Mouse (Mus musculus) neural tube, embryonic 13.5 days (tissue): ENCODE measurements around the gene Pitpnc1. TPM values are rescaled to one million over a fixed set of nuclear protein-coding genes. Genes with fewer than 3 reads are reported as not detected.
A peak's percentile ranks its signal among the peaks of the same experiment; 100 is the strongest.

ENCODE experiments used
- ATAC-seq: fragments of 200-750 bp; cut with Nextera tagmentation; 2 replicates; pipeline ENCODE4 v1.8.0; 2017; ENCODE audit warnings: low read depth, mild to moderate bottlenecking, moderate TSS enrichment, moderate library complexity
- H3K27ac ChIP-seq: fragments of 300-500 bp; sonication (generic); replicated peaks from 2 replicates; pipeline ENCODE4 v1.5.1; 2015; ENCODE audit warnings: moderate library complexity, mild to moderate bottlenecking, inconsistent platforms
- H3K27me3 ChIP-seq: fragments of 300-500 bp; sonication (generic); 2 replicates; pipeline ENCODE4 v1.6.1; 2015; ENCODE audit warnings: mild to moderate bottlenecking, inconsistent platforms
- H3K36me3 ChIP-seq: fragments of 300-500 bp; sonication (generic); 2 replicates; pipeline ENCODE4 v1.6.1; 2015; ENCODE audit warnings: mild to moderate bottlenecking, inconsistent platforms
- H3K4me1 ChIP-seq: fragments of 300-500 bp; sonication (generic); replicated peaks from 2 replicates; pipeline ENCODE4 v1.6.1; 2015; ENCODE audit warnings: inconsistent platforms
- H3K4me2 ChIP-seq: fragments of 300-500 bp; sonication (generic); 2 replicates; pipeline ENCODE4 v1.6.1; 2015; ENCODE audit warnings: inconsistent platforms, mild to moderate bottlenecking, moderate library complexity
- H3K4me3 ChIP-seq: fragments of 300-500 bp; sonication (generic); 2 replicates; pipeline ENCODE4 v1.5.1; 2015; ENCODE audit warnings: mild to moderate bottlenecking, inconsistent platforms
- H3K9ac ChIP-seq: fragments of 300-500 bp; sonication (generic); 2 replicates; pipeline ENCODE4 v1.6.1; 2015; ENCODE audit warnings: moderate library complexity, mild to moderate bottlenecking, inconsistent platforms
- H3K9me3 ChIP-seq: fragments of 300-500 bp; sonication (generic); 2 replicates; pipeline ENCODE4 v1.6.1; 2016; ENCODE audit warnings: inconsistent platforms
- WGBS: fragments of 180-500 bp; shearing (Covaris S2); methylation state at CpG from one replicate; pipeline ENCODE4 v1.1.7; 2015; 5-methylcytosine and 5-hydroxymethylcytosine counted together
- polyA plus RNA-seq: library from polyadenylated mRNA; unstranded; fragments of >200 nt; fragmentation: Nextera tagmentation; extraction: Ambion mirVana; gene quantifications from 2 replicates; pipeline ENCODE4 v1.2.1, GENCODE M21; 2015

Gene Pitpnc1
- polyA plus RNA-seq, 1 experiment from 2014 or later, result 39.2 TPM

DNA sequence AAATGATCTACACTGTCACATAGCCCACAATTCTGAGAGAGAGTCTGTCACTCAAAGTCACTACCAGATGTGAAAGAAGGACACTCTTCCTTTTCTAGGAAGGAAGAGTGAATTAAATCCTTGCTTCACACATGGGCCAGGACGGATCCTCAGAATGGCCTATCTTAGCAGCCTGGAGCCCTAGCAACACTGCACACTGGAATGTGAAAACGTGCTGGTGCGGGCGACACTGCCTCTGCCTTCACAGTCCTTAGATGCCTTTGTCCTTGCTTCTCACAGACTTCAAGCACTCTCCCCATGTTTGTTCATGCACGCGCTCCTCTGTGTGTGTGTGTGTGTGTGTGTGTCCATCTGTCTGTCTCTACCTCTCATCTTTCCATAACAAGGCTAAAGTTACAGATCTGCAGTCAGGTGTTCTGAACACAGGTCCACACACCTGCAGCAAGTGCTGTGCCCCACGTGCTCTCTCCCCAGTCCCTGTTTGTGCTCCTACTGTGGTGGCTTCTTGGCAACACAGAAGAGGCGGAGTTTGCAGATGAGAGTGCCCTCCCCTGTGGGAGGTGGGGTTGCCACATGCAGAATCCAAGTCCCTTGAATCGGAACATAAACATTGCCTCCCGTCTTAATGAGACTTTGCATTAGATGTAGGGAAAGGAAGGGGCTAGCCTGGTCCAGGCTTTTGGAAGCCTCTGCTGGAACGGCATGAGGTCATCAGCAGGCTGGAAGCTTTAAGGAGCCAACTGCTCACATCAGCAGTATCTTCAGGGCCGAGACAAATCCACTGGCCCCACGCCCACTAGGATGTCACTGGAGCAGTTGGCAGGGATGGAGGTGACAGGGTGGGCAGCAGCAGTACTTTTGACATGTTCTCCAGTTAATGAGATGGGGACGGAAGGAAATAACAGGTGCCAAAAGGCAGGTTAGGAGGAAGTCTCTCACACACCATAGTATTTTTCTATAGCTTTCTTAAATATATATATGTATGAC lies 144.5 kb downstream of the Pitpnc1 start:
- no peaks in the 10 kb centered on the region for H3K9me3 ChIP-seq
- no peak overlapping the region for H3K4me3 ChIP-seq
- peaks cover 14% of the 10 kb centered on the region for H3K4me1 ChIP-seq
- peak; percentile 61; the same call in 1 of the 2 replicates for ATAC-seq
- no peaks in the 10 kb centered on the region for H3K27me3 ChIP-seq
- no peak overlapping the region for H3K4me2 ChIP-seq
- no peaks in the 10 kb centered on the region for H3K36me3 ChIP-seq
- H3K27ac ChIP-seq, result peak overlapping the region; percentile 52
- 39% methylated on average over 14 of the region's 14 CpGs for WGBS
- no peak overlapping the region for H3K9ac ChIP-seq

DNA sequence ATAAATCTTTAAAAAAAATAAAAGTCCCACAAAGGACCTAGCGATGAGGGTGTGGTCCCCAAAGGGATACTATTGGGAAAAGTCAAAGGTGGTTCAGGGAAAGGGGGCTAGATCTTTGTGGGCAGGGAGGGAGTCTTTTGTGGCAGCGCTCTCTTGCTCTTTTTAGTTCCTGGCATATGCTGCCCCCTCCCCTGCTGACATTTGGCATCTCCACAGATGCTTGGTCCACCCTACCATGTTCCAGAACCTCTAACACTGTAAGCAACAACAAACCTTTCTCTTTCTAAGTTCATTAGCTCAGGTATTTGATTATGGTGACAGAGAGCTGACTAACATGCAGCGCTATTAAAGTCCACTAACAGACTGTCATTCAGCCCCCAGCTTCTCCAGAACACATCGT lies 145.3 kb downstream of the Pitpnc1 start:
- H3K4me2 ChIP-seq, result no peak overlapping the region
- no peaks in the 10 kb centered on the region for H3K9me3 ChIP-seq
- WGBS, result 87% methylated on average over 4 of the region's 4 CpGs
- ATAC-seq, result no peak
- H3K36me3 ChIP-seq, result no peaks in the 10 kb centered on the region
- no peaks in the 10 kb centered on the region for H3K27me3 ChIP-seq
- H3K4me3 ChIP-seq, result no peak overlapping the region
- peaks cover 14% of the 10 kb centered on the region for H3K4me1 ChIP-seq
- H3K9ac ChIP-seq, result no peak overlapping the region
- H3K27ac ChIP-seq, result no peak overlapping the region; the same call in 1 of the 2 replicates

DNA sequence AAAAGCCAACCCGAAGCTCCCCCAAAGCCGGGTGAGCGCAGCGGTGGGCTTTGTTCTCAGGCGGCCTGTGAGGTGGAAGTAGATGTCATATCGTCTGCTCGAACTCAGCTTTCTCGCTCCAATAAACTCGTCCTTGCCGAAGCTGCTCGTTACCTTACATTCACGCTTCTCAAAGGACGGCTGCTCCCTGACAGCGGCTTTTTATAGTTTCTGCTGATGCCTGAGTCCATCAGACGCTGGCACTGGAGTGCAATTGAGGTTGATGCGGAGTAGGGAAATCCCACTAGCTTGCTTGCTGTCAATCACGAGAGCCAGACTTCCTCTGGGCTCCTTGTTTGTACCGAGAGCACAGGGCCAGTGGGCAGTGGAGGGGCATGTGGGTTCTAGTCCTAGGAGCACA lies 147.3 kb downstream of the Pitpnc1 start:
- no peaks in the 10 kb centered on the region; the same call in 1 of the 2 replicates for H3K36me3 ChIP-seq
- H3K9me3 ChIP-seq, result no peaks in the 10 kb centered on the region
- peaks cover 14% of the 10 kb centered on the region for H3K4me1 ChIP-seq
- no peak overlapping the region for H3K27ac ChIP-seq
- H3K27me3 ChIP-seq, result no peaks in the 10 kb centered on the region
- WGBS, result 73% methylated on average over 18 of the region's 18 CpGs
- H3K4me2 ChIP-seq, result no peak overlapping the region
- no peak overlapping the region for H3K4me3 ChIP-seq
- ATAC-seq, result no peak
- no peak overlapping the region for H3K9ac ChIP-seq

DNA sequence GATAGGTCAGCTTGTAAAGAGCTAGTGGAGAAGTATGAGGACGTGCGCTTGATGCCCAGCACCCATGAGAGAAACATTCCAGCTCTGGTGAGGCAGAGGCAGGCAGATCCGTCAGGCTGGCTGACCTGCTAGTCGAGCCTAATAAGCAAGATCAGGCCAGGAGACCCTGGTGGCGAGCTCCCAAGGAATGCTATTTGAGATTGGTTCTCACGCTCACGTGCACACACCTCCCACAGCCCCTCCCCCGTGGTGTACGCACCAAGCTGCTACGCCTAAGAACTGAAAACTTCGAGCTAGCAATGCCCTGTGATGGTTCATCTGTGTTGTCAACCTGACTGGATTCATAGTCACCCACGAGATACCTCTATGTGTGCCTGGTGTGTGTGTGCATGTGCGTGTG lies 148.3 kb downstream of the Pitpnc1 start:
- Histone ChIP-seq H3K4me2 (no peak overlapping the region), H3K36me3 (no peaks in the 10 kb centered on the region; the same call in 1 of the 2 replicates), H3K4me1 (peaks cover 22% of the 10 kb centered on the region), H3K27me3 (no peaks in the 10 kb centered on the region), H3K27ac (no peak overlapping the region), H3K9me3 (no peaks in the 10 kb centered on the region), H3K9ac (no peak overlapping the region), H3K4me3 (no peak overlapping the region)
- 95% methylated on average over 13 of the region's 13 CpGs for WGBS
- no peak for ATAC-seq

DNA sequence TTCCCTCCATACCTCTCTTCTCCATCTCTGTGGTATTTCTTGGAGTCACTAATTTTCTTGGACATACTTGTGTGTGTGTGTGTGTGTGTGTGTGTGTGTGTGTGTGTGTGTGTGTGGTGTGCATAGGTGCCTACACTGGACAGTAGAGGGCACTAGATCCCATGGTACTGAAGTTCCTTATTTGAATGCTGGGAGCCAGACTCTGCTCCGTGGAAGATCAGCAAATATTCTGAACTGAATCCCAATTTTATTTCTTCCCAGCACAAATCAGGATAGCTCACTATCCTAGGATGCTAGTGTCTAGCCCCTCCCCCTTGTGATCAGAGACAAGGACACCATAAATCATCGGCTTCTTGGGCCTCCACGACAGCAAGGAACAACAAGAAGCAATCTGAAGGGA lies 148.7 kb downstream of the Pitpnc1 start:
- no peaks in the 10 kb centered on the region; the same call in 1 of the 2 replicates for H3K36me3 ChIP-seq
- no peak overlapping the region for H3K27ac ChIP-seq
- no peak overlapping the region for H3K9ac ChIP-seq
- H3K27me3 ChIP-seq, result no peaks in the 10 kb centered on the region
- H3K4me3 ChIP-seq, result no peak overlapping the region
- ATAC-seq, result no peak
- WGBS, result 91% methylated on average over 3 of the region's 3 CpGs
- peaks cover 22% of the 10 kb centered on the region for H3K4me1 ChIP-seq
- no peak overlapping the region for H3K4me2 ChIP-seq
- no peaks in the 10 kb centered on the region for H3K9me3 ChIP-seq

DNA sequence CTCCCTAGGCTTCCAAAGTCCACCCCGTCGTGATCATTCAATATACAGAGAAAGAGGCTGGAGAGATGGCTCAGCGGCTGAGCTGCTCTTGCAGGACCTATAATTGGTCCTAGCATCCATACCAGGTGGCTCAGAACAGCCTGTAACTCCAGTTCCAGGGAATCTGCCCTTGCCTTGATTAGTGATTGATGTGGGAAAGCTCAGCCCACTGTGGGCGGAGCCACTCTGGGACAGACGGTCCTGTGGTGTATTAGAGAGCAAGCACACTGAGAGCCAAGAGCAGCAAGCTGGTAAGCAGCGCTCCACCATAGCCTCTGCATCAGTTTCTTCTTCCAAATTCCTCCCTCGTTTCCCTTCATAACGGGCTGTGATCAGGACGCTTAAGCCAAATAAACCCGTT lies 150.6 kb downstream of the Pitpnc1 start:
- H3K4me2 ChIP-seq, result no peak overlapping the region
- H3K27me3 ChIP-seq, result no peaks in the 10 kb centered on the region
- no peak overlapping the region for H3K27ac ChIP-seq
- H3K9ac ChIP-seq, result no peak overlapping the region
- no peaks in the 10 kb centered on the region for H3K9me3 ChIP-seq
- H3K4me1 ChIP-seq, result peaks cover 8% of the 10 kb centered on the region; the same call in 1 of the 2 replicates
- ATAC-seq, result no peak
- 54% methylated on average over 10 of the region's 10 CpGs for WGBS
- no peaks in the 10 kb centered on the region; the same call in 1 of the 2 replicates for H3K36me3 ChIP-seq
- no peak overlapping the region for H3K4me3 ChIP-seq

DNA sequence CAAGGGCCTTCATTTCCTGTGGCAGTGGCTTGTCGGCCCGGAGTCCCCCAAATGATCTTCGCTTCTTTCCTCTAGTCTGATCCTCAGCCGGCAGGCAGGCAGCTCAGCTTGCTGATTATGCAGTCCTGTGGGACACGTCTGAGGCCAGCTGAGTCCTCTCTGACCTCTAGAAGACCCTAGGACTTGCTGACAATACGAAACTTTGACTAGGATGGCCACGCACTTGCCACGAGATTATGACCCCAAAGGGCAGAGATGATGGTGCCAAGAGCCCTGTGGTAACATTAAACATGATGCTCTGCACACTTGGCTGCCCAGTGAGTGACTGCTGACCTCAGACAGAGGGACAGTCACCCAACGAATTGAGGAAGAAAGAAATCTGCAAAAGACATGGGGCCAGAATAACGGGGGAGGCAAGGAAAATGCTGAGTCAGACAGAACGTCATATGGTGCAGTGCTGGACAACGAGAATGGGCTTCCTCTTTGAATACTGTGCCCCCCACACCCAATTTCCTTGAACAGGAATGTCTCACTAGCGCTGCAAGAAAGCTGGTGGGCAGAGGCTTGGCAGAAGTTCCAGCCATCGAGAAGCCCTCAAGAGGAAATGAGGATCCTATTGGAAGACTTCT lies 152.7 kb downstream of the Pitpnc1 start:
- Histone ChIP-seq H3K27me3 (no peaks in the 10 kb centered on the region), H3K4me2 (no peak overlapping the region), H3K9me3 (no peaks in the 10 kb centered on the region), H3K4me3 (no peak overlapping the region), H3K27ac (no peak overlapping the region), H3K36me3 (peaks cover 8% of the 10 kb centered on the region), H3K9ac (no peak overlapping the region), H3K4me1 (peaks cover 8% of the 10 kb centered on the region; the same call in 1 of the 2 replicates)
- 67% methylated on average over 14 of the region's 14 CpGs for WGBS
- no peak for ATAC-seq

DNA sequence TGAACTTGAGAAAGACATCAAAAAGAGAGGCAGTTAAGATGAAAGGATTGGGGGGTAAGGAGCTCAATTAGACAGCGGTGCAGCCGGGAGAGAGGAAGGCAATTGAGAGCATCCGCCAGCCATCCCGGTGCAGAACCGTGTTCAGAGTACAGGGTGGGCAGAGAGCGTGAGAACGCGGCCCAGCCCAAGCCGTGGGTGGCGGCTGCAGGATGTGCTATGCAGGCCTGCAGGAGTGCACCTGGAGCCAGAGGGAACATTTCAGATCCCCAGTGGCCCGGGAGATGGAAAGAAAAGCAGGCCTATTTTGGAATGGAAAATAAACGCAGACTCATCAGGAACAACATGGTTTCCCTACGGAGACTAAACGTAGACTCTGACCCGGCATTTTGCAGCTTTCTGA lies 155.0 kb downstream of the Pitpnc1 start:
- no peak overlapping the region for H3K4me3 ChIP-seq
- peaks cover 8% of the 10 kb centered on the region for H3K36me3 ChIP-seq
- no peak overlapping the region for H3K9ac ChIP-seq
- 0 out of 2 replicates have a peak overlapping the region, but pooled peaks have one; percentile 13 for H3K27ac ChIP-seq
- no peak for ATAC-seq
- no peaks in the 10 kb centered on the region for H3K27me3 ChIP-seq
- WGBS, result 84% methylated on average over 15 of the region's 15 CpGs
- H3K9me3 ChIP-seq, result no peaks in the 10 kb centered on the region
- H3K4me2 ChIP-seq, result no peak overlapping the region
- H3K4me1 ChIP-seq, result peaks cover 8% of the 10 kb centered on the region; the same call in 1 of the 2 replicates

DNA sequence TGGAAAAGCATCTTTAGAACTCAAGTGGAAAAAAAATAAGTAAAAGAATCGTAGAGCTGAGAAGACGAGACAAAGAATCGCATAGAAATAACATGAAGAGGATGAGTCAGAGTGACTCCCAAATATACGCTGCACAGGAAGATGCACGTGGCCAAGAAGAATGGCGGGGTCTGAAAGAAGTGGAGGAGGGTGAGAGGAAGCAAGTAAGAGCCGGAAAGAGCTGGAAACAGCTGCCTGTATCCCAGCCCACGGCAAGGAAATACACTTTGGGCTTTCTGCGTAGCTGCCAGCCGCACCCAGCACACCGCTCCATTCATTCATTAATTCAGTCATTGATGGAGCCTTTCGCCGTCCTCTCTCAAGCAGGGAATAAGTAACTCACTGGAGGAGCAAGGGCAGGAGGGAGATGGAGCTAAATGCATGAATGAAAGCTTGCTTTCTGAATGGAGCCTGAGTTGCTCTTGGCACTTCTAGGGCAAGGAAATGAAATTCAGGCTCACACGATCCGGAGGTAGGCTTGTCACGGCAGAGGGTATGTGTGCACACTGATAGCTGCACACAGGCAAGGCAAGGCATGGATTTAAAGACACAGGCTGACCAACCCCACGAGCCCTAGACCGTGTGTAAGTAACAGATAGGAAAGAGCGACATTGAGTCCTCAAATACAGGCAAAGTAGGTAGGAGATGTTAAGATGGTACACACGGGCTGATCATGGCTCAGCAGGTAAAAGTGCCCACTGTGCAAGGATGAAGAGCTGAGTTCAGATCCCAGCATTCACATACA lies 160.0 kb downstream of the Pitpnc1 start:
- Histone ChIP-seq H3K4me1 (no peaks in the 10 kb centered on the region), H3K4me2 (no peak overlapping the region), H3K27me3 (no peaks in the 10 kb centered on the region), H3K36me3 (peaks cover 21% of the 10 kb centered on the region), H3K4me3 (no peak overlapping the region), H3K9ac (no peak overlapping the region), H3K9me3 (peaks cover 10% of the 10 kb centered on the region), H3K27ac (no peak overlapping the region)
- 83% methylated on average over 20 of the region's 20 CpGs for WGBS
- ATAC-seq, result no peak

DNA sequence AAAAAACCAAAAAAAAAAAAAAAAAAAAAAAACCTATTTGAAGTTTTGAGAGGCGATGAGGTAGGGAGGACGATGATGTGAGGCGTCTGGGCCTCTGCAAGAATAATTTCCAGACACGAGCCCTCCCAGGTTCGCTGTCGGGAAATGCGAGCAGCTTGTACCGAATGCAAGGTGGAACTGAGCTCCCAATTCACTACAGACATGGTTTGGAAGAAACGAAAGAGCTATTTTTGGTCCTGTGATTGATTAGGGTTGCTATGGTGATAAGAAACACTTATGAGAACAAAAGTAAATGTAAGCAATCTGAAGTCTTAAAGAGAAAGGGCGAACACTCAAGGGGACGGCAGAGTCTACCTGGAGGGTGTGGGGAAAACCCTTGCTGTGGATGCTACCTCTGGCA lies 164.3 kb downstream of the Pitpnc1 start:
- no peak for ATAC-seq
- Histone ChIP-seq H3K36me3 (peaks cover 14% of the 10 kb centered on the region), H3K4me3 (no peak overlapping the region), H3K27ac (no peak overlapping the region), H3K9me3 (peaks cover 10% of the 10 kb centered on the region), H3K4me1 (no peaks in the 10 kb centered on the region), H3K9ac (no peak overlapping the region), H3K27me3 (no peaks in the 10 kb centered on the region), H3K4me2 (no peak overlapping the region)
- 79% methylated on average over 11 of the region's 11 CpGs for WGBS

DNA sequence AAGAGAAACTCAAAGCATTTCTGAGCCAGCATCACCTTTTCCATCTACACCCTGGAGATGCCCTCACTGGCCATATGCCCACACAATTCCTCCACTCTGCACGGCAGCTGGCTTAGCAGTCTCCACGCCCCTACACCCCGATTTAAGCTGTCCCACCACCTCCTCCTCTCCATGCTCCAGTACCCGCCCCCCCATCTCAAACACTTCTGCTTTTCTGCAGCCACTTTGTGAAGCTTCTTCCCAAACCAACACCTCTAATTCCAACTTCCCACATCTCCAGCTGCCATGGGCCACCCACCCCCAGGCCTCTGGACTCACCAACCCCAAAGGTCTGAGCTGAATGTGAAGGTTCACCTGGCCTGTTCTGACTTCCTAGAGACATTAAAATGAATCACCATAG lies 168.4 kb downstream of the Pitpnc1 start:
- H3K27me3 ChIP-seq, result no peaks in the 10 kb centered on the region
- H3K27ac ChIP-seq, result no peak overlapping the region
- H3K4me2 ChIP-seq, result no peak overlapping the region
- peaks cover 7% of the 10 kb centered on the region for H3K9me3 ChIP-seq
- ATAC-seq, result no peak
- no peak overlapping the region for H3K9ac ChIP-seq
- 0 out of 2 replicates have a peak, but pooled peaks cover 4% of the 10 kb centered on the region for H3K4me1 ChIP-seq
- peaks cover 13% of the 10 kb centered on the region for H3K36me3 ChIP-seq
- WGBS, result 93% methylated on average over 4 of the region's 4 CpGs
- H3K4me3 ChIP-seq, result no peak overlapping the region
